Mouse (Mus musculus): Measurements from ENCODE around the gene Catsperz. TPM values are rescaled to one million over a fixed set of nuclear protein-coding genes. Genes with fewer than 3 reads are reported as not detected.

The Catsperz gene
- polyA plus RNA-seq, 1 experiment from 2014 or later, result 3.4 TPM

DNA sequence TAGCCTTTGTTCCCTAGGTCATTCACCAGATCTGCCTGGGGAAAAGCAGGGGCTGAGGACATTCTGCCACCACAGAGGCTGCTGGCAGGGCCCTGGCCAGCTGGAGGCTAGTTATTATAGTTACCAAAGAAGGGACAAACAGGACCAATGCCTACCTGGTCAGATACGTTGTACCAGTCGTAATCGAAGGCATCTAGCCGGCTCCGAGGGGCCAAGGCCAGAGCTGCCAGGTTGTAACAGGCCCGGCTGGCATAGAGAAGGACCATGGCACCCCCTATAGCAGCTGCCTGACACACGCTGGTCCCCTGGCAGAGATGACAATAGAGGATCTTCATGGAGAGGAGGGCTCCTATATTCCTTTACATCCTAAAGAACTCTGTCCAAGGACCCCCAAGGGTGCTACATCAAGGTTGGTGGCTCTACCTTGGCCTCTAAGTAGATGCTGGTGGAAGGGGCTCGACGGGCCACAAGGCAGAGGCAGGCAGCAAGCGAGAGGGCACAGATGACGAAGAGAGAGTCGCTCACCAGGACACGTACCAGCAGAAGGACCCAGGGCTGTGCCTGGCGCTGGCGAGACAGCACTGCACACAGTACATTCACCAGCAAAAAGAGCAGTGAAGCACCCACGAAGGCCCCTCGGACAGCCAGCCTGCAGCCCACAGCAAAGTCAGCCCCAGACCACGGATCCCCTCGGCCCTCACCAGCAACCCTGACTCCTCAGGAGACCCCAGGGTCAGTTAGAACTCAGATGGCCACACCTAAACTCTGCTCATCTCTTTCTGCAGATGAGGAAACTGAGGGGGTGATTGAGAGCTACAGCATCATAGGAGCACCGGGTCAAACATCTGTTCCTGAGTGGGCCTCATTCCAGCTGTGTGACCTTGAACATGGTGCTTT is 14.2 kb upstream of the Catsperz start:
- H3K4me2 ChIP-seq (replicated peaks; ENCODE audit: low read depth, low read length), result no peak overlapping the region
- no peak overlapping the region for H3K4me3 ChIP-seq (ENCODE audit: low read length)
- ATAC-seq (ENCODE audit: low FRiP score, low TSS enrichment), result no peak
- H3K27me3 ChIP-seq (ENCODE audit: insufficient read depth, low read length), result peaks cover 20% of the 10 kb centered on the region
- 93% methylated on average over 20 of the region's 20 CpGs for WGBS
- peaks cover 28% of the 10 kb centered on the region for H3K4me1 ChIP-seq (ENCODE audit: insufficient read depth, low read length)
- H3K9ac ChIP-seq (replicated peaks; ENCODE audit: low read length), result no peak overlapping the region
- H3K9me3 ChIP-seq (ENCODE audit: low read length), result no peaks in the 10 kb centered on the region
- H3K36me3 ChIP-seq (ENCODE audit: insufficient read depth, low read length), result no peaks in the 10 kb centered on the region
- H3K27ac ChIP-seq (ENCODE audit: low read length), result no peak overlapping the region

DNA sequence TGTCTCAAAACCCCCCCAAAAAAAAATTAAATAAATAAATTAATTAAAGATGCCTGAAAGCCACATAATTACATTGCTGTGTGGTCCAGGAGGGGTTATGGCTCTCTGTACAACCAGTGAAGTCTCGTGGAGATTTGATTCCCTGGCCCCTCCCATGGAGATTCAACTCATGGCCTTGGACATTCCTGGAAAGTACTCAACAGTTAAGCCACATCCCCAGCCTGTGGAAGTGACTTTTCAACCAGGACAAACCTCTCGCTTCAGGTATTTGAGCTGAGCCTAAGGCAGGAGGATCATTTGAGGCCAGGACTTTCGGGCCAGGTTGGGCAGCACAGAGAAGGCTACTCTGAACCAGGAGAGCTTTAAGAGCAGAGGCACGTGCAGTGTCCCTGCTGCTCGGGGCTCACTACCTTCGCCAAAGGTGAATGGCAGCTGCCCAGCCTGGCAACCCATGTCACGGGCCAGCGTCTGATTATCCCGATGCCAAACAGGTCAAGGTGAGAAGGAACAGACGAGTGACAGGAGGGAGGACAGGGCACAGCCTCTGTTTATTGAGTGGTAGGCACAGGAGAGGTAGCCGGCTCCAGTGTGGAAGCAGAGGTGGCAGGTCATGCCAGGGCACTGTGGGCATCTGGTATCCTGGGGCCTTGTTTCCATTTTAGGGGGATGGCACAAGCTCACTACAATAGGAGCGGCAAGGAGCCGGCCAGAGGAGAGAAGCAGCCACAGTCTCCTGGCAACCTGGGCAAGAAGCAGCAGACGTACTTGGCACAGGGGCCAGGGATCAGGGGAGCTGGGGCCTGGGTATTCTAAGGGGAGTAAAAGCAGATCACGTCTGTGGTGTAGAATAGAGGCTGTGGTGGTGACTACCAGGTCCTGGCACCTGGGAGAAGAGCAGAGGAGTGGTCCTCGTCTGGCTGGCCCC is 12.6 kb upstream of the Catsperz start:
- Histone ChIP-seq H3K4me3 (ENCODE audit: low read length) (no peak overlapping the region), H3K9ac (replicated peaks; ENCODE audit: low read length) (no peak overlapping the region)

DNA sequence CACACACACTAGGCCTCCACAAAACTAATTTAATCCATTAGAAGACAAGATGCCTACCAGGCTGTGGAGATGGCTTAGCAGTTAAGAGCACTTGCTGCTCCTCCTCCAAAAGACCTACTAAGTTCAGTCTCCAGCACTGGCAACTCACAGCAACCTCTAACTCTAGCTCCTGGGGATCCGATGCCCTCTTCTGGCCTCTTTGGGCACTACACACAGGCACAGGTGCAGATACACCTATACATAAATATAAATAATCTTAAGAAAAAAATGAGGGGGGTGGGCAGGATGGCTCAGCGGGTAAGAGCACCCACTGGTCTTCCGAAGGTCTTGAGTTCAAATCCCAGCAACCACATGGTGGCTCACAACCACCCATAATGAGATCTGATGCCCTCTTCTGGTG is 11.1 kb upstream of the Catsperz start:
- H3K4me1 ChIP-seq (ENCODE audit: insufficient read depth, low read length), result peaks cover 38% of the 10 kb centered on the region
- no peak overlapping the region for H3K9ac ChIP-seq (replicated peaks; ENCODE audit: low read length)
- 31% methylated on average over 3 of the region's 3 CpGs for WGBS
- no peak for ATAC-seq (ENCODE audit: low FRiP score, low TSS enrichment)
- no peak overlapping the region for H3K4me2 ChIP-seq (replicated peaks; ENCODE audit: low read depth, low read length)
- no peaks in the 10 kb centered on the region for H3K36me3 ChIP-seq (ENCODE audit: insufficient read depth, low read length)
- H3K27me3 ChIP-seq (ENCODE audit: insufficient read depth, low read length), result peaks cover 51% of the 10 kb centered on the region
- H3K9me3 ChIP-seq (ENCODE audit: low read length), result no peaks in the 10 kb centered on the region
- H3K4me3 ChIP-seq (ENCODE audit: low read length), result no peak overlapping the region
- H3K27ac ChIP-seq (ENCODE audit: low read length), result no peak overlapping the region

More for the DNA sequence above, 12.6 kb upstream of the Catsperz start:
- no peak overlapping the region for H3K27ac ChIP-seq (ENCODE audit: low read length)
- ATAC-seq (ENCODE audit: low FRiP score, low TSS enrichment), result no peak
- no peaks in the 10 kb centered on the region for H3K9me3 ChIP-seq (ENCODE audit: low read length)
- peaks cover 35% of the 10 kb centered on the region for H3K4me1 ChIP-seq (ENCODE audit: insufficient read depth, low read length)
- 69% methylated on average over 16 of the region's 16 CpGs for WGBS
- H3K4me2 ChIP-seq (replicated peaks; ENCODE audit: low read depth, low read length), result no peak overlapping the region
- peaks cover 36% of the 10 kb centered on the region for H3K27me3 ChIP-seq (ENCODE audit: insufficient read depth, low read length)
- H3K36me3 ChIP-seq (ENCODE audit: insufficient read depth, low read length), result no peaks in the 10 kb centered on the region

DNA sequence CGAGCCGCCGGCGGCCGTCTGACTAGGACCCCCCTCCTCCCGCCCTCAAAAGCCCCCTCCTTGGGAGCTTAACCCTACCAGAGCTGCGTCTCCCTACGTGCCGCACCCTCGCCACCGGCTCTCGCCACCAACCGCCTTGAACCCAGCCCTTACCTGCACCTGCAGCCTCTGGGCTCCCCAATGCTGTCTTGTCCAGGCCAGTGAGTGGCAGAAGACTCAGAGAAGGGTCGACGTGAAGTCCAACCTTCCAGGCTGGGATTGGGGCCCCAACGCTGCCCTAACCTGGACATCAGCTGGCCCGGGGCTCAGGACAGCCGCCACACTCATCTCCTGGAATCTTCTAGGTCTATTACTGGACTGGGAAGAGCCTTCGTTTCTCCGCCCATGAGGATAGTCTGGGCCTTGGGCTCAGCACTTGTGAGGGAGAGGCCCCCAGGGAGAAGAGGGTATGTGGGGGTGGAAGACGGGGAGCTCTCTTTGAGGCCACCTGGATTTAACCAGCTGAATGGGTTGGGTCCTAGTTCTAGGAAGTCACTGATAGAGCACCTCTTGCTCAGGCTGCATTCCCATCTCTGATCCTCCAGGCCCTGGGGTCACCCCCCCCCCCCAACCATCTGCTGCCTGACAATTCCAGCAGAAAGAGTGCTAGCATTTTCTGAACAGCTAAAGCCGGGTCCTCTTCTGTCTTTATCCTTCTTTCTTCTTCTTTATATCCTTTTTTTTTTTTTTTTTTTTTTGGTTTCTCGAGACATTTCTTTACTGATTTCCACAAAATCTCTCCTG is 9.2 kb upstream of the Catsperz start, which contains the start of gene Kcnk4:
Gene Kcnk4, minus strand, starts transcription at position 321 of the 783 bp plus-strand sequence.
- H3K4me2 ChIP-seq (replicated peaks; ENCODE audit: low read depth, low read length), result peak within 1 kb of the TSS; percentile 93
- H3K27me3 ChIP-seq (ENCODE audit: insufficient read depth, low read length), result peaks cover 65% of the 10 kb centered on the region
- H3K4me1 ChIP-seq (ENCODE audit: insufficient read depth, low read length), result peaks cover 24% of the 10 kb centered on the region
- H3K9ac ChIP-seq (replicated peaks; ENCODE audit: low read length), result peak within 1 kb of the TSS; percentile 66
- ATAC-seq (ENCODE audit: low FRiP score, low TSS enrichment), result no peak; the same call in 1 of the 2 replicates
- WGBS, result 15% methylated on average over 18 of the region's 23 CpGs
- H3K4me3 ChIP-seq (ENCODE audit: low read length), result peak within 1 kb of the TSS; percentile 50
- H3K27ac ChIP-seq (ENCODE audit: low read length), result no peak within 1 kb of the TSS
- no peaks in the 10 kb centered on the region for H3K9me3 ChIP-seq (ENCODE audit: low read length)
- no peaks in the 10 kb centered on the region for H3K36me3 ChIP-seq (ENCODE audit: insufficient read depth, low read length)

DNA sequence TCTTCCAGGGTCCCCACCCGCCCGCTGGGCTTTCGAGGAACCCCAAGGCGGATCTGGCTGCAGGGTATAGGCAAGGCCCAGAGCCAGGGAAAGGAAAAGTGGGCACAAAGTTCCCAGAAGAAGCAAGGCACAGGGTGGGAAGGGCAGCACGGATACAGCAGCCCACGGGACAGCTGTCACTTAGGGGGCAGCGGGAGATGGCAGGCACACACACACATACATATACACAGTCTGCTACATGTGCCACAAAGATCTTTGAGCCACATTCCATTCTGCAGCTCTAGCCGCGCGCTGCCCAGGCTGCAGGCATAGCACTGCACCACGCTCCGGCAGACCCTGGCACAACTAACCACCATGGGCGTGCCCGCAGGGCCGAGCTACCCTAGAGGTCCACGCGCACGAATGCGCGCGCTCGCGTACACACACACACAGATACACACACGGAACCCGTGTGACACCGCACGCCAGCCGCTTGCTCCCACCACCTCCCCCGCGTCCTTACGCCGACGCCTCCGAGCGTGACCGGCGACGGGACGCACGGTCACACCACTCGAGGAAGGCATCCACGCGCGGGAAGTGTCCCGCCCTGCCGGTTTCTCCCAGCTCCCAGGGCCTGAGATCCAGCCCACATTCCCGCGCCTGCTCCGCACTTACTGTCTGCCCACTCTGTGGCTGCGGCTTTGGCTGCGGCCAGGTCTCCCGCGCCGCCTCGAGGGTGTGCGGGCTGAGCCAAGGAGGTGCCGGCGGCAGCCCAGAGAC is 8.4 kb upstream of the Catsperz start:
- peaks cover 72% of the 10 kb centered on the region for H3K27me3 ChIP-seq (ENCODE audit: insufficient read depth, low read length)
- 2% methylated on average over 58 of the region's 58 CpGs for WGBS
- H3K9ac ChIP-seq (replicated peaks; ENCODE audit: low read length), result peak overlapping the region; percentile 66
- H3K4me1 ChIP-seq (ENCODE audit: insufficient read depth, low read length), result peaks cover 24% of the 10 kb centered on the region
- H3K36me3 ChIP-seq (ENCODE audit: insufficient read depth, low read length), result no peaks in the 10 kb centered on the region
- ATAC-seq (ENCODE audit: low FRiP score, low TSS enrichment), result peak; percentile 55
- H3K4me3 ChIP-seq (ENCODE audit: low read length), result peak overlapping the region; percentile 50
- H3K4me2 ChIP-seq (replicated peaks; ENCODE audit: low read depth, low read length), result peak overlapping the region; percentile 93
- no peaks in the 10 kb centered on the region for H3K9me3 ChIP-seq (ENCODE audit: low read length)
- H3K27ac ChIP-seq (ENCODE audit: low read length), result no peak overlapping the region

DNA sequence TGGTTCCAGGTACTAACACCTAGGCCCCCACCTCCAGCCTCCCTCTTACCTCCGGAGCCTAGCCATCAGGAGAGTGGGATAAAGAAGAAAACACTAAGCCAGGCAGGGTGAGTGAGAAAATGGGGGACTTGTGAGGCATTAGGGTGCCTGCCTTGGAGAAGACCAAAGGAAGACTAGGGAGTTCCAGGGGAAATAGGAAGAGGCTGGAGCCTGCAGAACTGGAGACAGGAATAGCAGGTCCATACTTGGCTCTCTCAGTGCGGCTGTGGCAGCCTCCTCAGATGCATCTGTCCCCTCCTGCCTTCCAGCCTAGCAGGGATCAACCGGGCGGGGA is 7.9 kb upstream of the Catsperz start:
- no peak overlapping the region for H3K9ac ChIP-seq (replicated peaks; ENCODE audit: low read length)
- peaks cover 75% of the 10 kb centered on the region for H3K27me3 ChIP-seq (ENCODE audit: insufficient read depth, low read length)
- 22% methylated on average over 4 of the region's 4 CpGs for WGBS
- H3K36me3 ChIP-seq (ENCODE audit: insufficient read depth, low read length), result no peaks in the 10 kb centered on the region
- no peak overlapping the region for H3K4me3 ChIP-seq (ENCODE audit: low read length)
- H3K9me3 ChIP-seq (ENCODE audit: low read length), result no peaks in the 10 kb centered on the region
- no peak overlapping the region for H3K27ac ChIP-seq (ENCODE audit: low read length)
- H3K4me1 ChIP-seq (ENCODE audit: insufficient read depth, low read length), result peaks cover 22% of the 10 kb centered on the region
- peak overlapping the region; percentile 93; the same call in 1 of the 2 replicates for H3K4me2 ChIP-seq (replicated peaks; ENCODE audit: low read depth, low read length)
- ATAC-seq (ENCODE audit: low FRiP score, low TSS enrichment), result no peak

DNA sequence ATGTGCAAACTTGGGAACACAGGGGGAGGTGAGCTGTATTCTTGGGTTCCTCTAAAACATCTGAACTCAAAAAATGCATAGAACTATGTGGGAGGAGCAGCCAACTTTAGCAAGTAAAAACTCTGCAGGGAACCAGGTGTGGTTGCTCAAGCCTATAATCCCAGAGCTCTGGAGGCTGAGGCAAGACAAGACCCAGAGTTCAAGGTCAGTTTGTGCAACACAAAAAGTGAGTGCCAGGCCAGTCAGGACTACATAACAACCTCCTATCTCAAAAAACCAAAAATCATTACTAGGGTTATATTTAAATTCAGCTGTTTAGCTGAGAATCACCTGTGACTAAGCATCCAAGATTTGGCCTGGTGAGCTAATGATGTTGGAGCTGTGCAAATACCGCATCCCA is 6.8 kb upstream of the Catsperz start:
- Histone ChIP-seq H3K4me2 (replicated peaks; ENCODE audit: low read depth, low read length) (no peak overlapping the region), H3K4me3 (ENCODE audit: low read length) (no peak overlapping the region), H3K9me3 (ENCODE audit: low read length) (no peaks in the 10 kb centered on the region), H3K36me3 (ENCODE audit: insufficient read depth, low read length) (no peaks in the 10 kb centered on the region), H3K4me1 (ENCODE audit: insufficient read depth, low read length) (peaks cover 15% of the 10 kb centered on the region), H3K27ac (ENCODE audit: low read length) (no peak overlapping the region), H3K27me3 (ENCODE audit: insufficient read depth, low read length) (peaks cover 86% of the 10 kb centered on the region), H3K9ac (replicated peaks; ENCODE audit: low read length) (no peak overlapping the region)
- no peak for ATAC-seq (ENCODE audit: low FRiP score, low TSS enrichment)
- WGBS, result 35% methylated on average over 1 of the region's 1 CpGs

DNA sequence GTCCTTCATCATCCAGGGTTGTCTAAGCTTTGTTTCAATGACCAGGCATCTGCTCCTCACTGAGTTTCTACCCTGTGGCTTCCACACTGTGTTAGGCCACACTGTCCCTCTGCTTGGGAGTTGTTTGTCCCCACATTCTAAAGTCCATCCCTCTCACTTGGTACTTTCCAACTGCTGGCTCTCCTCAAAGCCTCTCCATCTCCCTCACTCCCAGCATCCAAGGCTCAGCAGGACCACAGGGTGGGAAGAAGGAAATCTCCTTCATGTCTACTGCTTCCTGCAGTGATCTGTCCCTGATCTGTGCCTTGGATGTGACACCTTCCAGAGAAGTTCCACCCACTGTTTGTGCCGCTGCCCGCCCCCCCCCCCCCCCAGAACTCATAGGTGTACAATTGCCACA is 5.8 kb upstream of the Catsperz start:
- H3K4me1 ChIP-seq (ENCODE audit: insufficient read depth, low read length), result peaks cover 20% of the 10 kb centered on the region
- H3K27me3 ChIP-seq (ENCODE audit: insufficient read depth, low read length), result peaks cover 92% of the 10 kb centered on the region
- no peaks in the 10 kb centered on the region for H3K36me3 ChIP-seq (ENCODE audit: insufficient read depth, low read length)
- WGBS, result 0% methylated on average over 2 of the region's 2 CpGs
- H3K4me2 ChIP-seq (replicated peaks; ENCODE audit: low read depth, low read length), result no peak overlapping the region
- no peak overlapping the region for H3K4me3 ChIP-seq (ENCODE audit: low read length)
- H3K27ac ChIP-seq (ENCODE audit: low read length), result no peak overlapping the region
- no peak overlapping the region for H3K9ac ChIP-seq (replicated peaks; ENCODE audit: low read length)
- ATAC-seq (ENCODE audit: low FRiP score, low TSS enrichment), result no peak
- no peaks in the 10 kb centered on the region for H3K9me3 ChIP-seq (ENCODE audit: low read length)

DNA sequence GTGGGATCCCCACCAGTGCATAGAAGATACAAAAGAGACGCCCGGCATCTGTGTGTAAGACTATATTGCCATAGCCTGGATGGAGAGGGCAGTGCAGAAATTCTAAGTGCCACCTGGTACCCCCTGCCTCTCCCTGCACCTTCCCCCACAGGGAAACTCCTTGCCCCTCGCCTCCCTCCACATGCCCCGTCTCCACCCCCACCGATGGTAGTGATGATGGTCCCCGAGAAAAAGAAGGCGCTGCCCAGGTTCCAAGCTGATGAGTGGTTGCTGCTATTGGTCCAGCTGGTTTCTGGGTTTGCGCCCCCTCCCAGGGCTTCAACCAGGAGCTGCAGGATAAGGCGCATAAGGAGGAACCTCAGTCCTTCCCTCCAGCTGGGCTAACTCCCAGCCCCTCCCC is 2.9 kb upstream of the Catsperz start:
- H3K27me3 ChIP-seq (ENCODE audit: insufficient read depth, low read length), result peaks cover 88% of the 10 kb centered on the region
- WGBS, result 12% methylated on average over 9 of the region's 9 CpGs
- peaks cover 19% of the 10 kb centered on the region for H3K4me1 ChIP-seq (ENCODE audit: insufficient read depth, low read length)
- no peaks in the 10 kb centered on the region for H3K36me3 ChIP-seq (ENCODE audit: insufficient read depth, low read length)
- ATAC-seq (ENCODE audit: low FRiP score, low TSS enrichment), result no peak
- H3K4me3 ChIP-seq (ENCODE audit: low read length), result no peak overlapping the region
- no peaks in the 10 kb centered on the region for H3K9me3 ChIP-seq (ENCODE audit: low read length)
- H3K27ac ChIP-seq (ENCODE audit: low read length), result no peak overlapping the region
- no peak overlapping the region for H3K9ac ChIP-seq (replicated peaks; ENCODE audit: low read length)
- H3K4me2 ChIP-seq (replicated peaks; ENCODE audit: low read depth, low read length), result no peak overlapping the region
